Mouse (Mus musculus): ENCODE data around the gene Dtx1. TPM values are rescaled to one million over a fixed set of nuclear protein-coding genes. Genes with fewer than 3 reads are reported as not detected.

Gene Dtx1
- total RNA-seq, 4 experiments from 2014 or later, result 1.7 to 2.0 (median 1.9) TPM

DNA sequence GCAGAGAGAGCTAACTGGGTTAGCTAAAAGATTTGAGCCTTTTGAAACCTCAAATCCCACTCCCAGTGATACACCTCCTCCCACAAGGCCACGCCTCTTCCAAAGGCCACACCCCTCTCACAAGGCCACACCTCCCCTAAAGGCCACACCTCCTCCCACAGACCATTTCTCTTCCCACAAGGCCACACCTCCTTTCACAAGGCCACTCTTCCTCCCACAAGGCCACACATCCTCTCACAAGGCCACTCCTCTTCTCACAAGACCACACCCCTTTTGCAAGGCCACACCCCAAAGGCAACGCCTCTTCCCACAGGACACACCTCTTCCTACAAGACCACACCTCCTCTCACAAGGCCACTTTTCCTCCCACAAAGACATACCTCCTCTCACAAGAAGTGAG lies 34.2 kb downstream of the Dtx1 start:
- no peak for DNase-seq (ENCODE audit: low spot score)

DNA sequence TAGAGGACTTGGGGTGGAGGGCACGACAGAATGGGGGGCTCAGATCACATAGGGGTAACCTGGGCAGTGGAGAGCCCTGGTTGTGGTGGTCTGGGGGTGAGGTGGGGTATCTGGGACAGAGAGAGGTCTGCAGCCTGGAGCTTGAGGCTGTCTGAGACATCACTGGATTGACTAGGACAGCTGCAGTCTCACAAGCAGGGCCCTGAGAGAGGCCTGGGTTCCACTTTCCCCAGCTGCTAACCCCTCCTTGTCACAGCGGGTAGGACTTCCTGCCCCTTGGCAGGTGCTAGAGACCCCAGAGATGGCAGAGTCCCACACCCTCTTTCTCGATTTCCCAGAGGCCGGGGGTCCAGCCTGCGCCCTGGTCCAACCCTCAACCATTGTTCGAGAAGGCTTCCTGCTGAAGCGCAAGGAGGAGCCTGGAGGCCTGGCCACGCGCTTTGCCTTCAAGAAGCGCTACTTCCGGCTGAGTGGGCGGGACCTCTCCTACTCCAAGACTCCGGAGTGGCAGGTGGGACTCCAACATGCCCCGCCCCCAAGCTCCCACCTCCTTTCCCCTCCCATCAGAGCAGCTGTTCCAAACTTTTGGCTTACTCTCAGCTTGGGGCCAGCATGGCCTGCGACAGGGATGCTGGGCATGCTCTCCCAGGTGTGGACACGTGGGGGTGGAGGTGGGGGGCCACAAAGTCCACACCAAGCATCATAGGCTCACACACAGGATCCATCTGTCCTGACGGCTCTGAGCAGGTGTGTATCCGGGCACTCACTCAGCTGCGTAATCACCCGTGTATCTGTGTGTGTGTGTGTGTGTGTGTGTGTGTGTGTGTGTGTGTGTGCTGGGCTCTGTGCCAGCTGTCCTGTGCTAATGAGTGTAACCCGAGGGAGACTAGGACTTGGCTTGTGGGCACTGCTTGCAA lies 37.2 kb downstream of the Dtx1 start:
- DNase-seq (ENCODE audit: low spot score), result no peak

DNA sequence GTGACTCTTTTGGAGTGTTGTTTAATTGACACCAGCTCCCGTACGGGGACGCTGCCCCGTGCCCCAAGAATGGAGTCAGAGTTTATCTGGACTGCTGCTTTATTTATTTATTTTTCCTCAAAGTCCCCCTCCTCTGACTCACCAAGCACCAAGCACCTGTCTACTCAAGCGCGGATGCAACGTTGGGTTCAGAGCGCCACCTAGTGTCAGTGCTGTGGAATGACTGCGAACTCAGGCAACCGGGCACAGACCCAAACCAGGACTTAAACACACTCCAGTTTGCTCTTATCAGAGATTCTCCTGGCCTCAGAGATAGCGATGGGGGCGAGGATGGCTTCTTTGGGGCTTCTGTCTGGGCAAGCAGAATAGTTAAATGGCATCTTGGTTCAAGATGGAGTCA lies 38.1 kb downstream of the Dtx1 start:
- DNase-seq (ENCODE audit: low spot score), result peak; percentile 36

DNA sequence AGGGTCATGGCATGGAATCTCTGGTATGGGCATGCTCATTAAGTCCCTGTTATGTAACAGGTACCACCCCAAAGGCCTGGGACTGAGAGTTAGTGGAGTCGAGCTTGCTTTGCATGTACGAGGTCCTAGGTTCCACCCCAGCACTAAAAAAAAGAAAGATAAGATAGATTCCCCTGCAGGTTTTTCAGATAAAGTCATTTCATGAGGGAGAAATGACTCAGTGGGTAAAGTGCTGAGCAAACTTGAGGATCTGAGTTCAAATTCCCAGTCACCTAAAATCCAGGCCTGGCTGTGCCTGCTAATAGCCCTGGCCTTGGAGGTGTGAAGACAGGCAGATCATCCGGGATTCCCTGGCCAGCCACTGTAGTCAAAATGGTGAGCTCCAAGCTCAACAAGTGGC lies 39.9 kb downstream of the Dtx1 start:
- no peak for DNase-seq (ENCODE audit: low spot score)

DNA sequence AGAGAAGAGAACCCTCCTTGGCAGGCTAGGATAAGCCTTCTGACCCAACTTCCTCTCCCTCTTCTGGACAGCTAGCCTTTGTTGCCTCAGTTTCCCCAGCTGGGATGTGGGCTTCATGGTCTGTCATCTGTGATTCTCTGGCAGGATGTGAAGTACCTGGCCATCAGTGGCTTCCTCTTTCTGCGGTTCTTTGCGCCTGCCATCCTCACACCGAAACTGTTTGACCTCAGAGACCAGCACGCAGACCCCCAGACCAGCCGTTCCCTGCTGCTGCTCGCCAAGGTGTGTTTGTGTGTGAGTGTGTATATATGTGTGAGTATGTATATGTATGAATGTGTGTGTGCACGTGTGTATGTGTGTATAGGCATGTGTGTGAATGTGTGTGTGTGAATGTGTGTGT lies 41.6 kb downstream of the Dtx1 start:
- no peak for DNase-seq (ENCODE audit: low spot score)

DNA sequence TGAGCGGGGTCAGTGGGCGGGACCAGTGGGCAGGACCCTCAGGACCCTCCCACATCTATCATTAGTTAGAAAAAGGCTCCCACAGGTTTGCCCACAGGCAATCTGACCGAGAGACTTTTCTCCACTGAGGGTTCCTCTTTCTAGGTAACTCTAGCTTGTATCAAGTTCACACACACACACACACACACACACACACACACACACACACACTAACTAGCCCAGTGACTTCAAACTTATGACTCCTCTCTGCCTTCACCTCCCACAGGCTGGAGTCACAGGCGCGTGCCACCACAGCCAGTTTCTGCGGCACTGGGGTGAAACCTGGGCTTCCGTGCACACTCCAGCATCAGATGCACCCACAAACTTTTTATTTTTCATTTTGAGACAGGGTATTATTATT lies 43.0 kb downstream of the Dtx1 start:
- no peak for DNase-seq (ENCODE audit: low spot score)

DNA sequence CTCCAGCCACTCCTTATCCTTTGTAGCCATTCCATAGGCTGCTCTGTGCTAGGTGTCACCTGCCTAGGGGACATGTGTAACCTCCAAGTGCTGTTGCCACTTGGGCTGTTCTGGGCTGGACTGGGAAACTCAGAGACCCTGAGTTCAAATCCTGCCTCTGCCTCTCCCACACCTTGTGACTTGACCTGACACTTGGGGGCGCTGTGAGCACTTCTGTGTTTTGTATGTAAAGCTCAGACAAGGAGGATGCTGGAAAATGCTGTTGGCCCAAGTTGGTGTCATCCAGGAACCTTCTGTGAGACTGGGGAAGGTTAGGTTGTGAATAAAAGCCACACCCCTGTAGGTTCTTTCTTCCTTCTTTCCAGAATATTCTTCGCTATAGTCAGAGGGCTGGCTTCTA lies 46.8 kb downstream of the Dtx1 start:
- DNase-seq (ENCODE audit: low spot score), result no peak

DNA sequence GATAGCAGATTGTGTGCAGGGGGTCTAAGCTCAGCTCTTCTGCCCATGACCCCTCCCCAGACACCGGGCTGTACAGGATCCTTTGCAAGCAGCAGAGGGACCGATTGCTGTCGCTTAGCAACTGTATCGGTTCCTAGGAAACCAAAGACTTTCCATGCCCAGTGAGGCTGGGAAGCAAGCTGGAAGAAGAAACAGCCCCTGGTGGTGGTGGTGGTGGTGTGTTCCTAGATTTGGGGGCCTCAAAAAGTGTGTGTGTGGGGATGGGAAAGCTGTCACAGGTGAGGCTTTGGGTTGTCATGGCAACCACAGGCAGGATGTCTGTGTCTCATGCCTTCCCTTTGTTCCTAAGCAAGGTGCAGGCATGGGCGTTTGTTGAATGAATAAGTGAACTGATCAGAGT lies 50.9 kb downstream of the Dtx1 start:
- no peak for DNase-seq (ENCODE audit: low spot score)

DNA sequence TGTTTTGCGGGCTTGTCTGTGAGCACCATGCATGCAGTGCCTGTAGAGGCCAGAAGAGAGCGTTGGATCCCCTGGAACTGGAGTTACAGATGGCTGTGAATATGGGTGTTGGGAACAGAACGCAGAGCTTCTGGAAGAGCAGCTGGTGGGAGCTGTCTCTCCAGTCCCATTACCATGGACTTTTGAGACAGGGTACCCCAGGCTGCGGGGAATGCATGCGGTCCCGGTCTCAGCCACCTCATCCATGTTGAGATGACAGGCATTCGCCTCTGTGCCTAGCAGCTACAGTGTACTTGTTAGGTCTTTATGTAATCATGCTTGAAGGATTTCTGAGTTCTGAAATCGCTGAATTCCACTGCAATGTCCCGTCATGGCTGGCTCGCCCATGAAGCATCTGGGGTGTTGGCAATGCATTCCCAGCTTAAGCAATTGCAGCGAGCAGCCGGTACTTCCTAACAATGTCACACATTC lies 55.4 kb downstream of the Dtx1 start:
- DNase-seq (ENCODE audit: low spot score), result no peak

DNA sequence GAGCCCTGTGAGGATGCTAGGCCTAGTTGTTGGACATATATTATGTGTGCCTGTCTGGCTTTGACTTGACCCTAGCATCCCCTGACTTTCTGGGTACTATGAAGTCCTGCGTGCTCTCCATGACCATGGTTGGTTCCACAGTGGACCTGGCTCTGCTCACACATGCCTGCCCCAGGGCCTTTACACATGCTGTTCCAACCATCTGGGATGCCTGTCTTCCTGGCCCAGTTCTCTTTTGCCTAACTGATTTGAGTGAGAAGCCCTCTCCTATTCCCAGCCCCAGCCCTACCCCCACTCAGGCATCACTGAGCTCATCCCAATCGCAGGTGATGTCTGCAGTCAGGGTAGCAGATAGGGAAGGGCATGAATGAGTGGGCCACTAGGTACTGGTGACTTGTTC lies 57.9 kb downstream of the Dtx1 start:
- no peak for DNase-seq (ENCODE audit: low spot score)

DNA sequence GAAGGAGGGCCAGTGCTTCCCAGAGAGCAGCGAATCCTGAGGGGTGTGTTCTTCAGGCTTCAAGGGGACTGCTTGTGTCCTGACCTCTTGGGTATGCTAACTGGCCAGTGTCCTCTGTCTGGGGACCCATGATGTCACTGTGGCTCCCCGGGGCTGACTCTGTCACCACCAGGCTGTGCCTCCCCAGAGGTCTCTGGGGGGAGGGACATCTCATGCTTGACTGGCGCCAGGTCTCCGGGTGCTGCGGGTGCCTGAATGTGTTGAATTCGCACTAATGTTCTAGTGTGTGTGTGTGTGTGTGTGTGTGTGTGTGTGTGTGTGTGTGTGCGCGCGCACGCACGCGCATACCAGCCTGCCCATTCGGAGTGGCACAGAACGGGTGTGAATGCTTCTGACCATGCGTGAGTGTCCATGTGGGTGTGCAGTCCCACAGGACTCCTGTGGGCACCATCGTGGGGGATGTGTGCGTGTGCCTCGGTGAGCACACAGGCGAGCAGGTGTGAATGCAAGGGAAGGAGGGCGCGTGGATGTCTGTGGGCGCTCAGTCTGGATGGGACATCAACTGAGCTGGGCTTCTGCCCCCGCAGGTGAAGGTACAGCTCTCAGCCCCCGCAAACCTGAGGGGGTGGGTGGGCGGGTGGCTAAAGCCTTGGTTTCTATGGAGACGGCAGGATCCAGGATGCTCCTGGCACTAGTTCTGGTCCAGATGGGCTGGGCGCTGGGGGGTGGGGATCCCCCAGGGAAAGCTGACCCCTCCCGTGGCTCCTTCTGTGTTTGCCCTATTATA lies 58.6 kb downstream of the Dtx1 start:
- DNase-seq (ENCODE audit: low spot score), result no peak

DNA sequence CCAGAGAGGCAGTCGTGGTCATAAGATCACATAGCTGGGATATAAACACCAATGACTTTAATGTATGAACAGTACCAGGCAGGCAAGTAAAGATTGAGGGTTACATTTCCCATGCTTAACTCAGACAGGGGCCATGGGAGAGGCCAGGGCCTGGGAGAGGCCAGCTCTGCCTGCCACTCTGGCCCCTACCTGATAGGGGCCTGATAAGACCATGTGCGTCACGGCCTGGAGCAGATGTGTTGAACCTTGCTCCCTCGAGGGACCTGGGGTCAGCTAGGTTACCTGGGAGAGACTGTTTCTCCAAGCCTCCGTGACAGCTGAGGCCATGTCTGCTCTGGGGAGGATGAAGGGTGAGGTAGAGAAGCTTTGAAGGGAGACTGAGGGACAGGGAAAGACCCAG lies 60.5 kb downstream of the Dtx1 start:
- DNase-seq (ENCODE audit: low spot score), result no peak

DNA sequence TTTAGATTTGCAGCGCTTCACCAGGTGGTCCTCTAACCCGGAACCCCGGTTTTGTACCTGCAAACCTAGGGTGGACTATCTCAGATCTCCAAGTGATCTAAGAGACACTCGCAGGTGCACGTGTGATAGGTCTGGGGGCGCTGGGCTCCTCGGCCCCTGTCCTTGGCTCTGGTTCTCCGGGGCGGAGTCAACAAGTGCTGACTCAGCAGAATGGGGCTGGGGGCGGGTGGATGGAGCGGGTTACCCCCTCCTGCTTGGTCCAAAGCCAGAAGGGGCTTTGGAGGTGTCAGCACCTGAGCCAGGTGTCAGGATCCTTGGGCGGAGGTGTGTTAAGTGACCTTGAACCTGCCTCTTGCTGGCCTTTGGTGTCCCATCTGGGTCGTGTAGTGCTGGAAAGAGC lies 61.8 kb downstream of the Dtx1 start:
- DNase-seq (ENCODE audit: low spot score), result no peak

DNA sequence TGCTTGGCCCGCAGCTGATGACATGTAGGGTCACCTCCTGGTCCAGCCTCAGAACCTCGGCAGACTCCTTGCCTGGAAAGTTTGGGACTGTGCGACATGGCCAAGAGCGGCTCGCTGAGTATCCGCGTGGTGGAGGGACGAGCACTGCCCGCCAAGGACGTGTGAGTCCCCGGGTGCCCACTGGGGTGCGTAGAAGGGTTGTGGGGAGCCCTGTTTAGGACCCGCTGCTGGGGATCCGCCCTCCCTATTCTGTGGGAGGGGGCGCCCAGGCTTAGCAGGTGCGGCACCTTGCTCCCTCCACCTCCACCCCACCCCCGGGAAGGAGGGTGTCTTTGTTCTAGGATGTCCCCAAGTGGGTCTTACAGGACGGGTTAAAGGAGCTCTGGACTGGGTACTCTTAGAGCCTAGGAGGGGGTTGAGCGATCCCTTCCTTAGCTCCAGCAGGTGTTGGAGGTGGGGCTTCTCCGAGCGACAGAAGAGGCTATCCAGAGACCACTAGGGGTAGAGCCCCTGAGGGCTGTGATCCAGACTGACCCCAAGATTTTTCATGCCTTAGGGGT lies 62.3 kb downstream of the Dtx1 start:
- DNase-seq (ENCODE audit: low spot score), result no peak

DNA sequence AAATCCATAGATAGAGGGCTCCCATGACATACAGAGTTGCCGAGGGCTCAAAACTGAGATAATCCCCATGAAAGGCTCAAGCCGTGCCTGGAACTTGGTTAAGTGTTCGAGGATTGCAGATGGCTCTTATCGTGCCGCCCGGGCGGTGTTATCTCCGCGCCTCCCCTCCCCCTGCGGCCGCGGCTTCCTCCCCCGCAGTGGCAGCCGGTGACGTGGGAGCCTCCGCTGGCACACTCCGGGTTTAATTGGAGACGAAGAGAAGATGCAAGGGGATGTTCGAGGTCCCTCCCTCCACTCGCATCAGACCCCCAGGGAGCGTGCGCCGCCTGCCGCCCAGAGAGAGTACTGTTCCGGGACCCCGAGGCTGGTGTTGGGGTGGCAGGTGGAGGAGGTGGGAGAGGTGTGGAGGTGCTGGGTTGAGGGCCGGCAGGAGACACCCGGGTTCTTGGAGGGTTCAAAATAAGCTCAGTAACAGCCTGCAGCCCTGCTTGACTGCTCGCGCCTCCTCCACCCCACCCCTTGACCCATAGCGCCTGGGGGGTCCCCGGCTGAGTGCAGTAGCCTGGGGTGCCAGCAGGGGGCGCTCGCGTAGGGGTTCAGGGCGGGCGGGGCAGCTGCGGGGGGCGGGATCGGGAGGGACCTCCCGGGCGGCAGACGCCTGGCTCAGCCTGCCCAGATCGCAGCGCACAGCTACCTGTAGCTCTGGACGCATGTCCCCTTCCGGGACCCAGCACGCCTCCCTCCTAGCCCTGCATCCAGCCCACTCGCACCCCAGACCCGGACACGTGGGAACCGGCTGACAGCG lies 63.0 kb downstream of the Dtx1 start, which contains the start of gene Rasal1:
Gene Rasal1 (plus strand): TSS at position 244 of the 805 bp plus-strand sequence.
- DNase-seq (ENCODE audit: low spot score), result no peak

DNA sequence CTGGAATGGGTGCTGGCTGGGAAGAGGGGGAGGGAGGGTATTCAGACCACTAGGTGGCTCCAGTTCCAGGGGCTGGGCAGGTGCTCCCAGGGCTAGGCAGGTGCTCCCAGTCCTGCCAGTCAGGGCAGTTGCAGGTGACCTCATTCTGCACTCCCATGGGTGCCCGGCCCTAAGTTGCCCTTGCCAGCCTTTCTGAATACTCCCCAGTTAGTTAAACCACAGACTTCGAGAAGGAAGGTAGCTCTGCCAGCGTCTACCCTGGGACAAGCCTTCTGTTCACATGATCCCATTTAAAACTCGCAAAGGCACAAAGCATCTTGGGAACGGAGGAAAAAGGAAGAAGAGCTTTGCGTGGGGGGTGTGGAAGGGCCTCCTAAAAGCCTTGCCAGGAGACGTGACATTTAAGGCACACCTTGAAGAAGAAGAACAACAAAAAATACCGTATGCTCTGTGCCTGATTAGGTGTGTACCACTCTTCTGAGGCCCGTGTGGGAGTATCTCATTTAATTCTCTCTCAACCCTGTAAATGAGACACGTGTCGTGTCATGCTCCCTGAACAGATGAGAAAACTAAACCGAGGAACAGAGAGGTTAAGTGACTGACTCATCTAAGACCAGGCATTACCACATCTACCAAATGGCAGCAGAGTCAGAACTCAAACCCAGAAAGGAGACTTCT lies 63.8 kb downstream of the Dtx1 start:
- no peak for DNase-seq (ENCODE audit: low spot score)

DNA sequence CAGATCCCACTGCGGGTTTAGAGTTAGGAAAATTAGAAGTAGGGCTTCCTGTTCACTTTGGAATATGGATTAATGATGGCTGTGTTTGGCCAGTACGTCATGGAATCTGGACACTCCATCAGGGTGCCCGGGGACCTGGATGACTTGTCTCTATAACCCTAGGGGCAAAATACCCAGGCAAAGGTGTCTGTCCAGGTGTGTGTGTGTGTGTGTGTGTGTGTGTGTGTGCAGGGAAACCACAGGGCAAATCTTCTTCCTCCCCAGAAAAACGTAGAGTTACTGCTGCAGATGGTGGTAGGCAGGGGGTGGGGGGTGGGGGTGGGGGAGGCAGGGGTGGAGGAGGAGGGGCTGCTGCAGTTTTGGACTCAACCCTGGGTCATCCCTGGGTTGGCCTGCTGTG lies 64.4 kb downstream of the Dtx1 start:
- no peak for DNase-seq (ENCODE audit: low spot score)

DNA sequence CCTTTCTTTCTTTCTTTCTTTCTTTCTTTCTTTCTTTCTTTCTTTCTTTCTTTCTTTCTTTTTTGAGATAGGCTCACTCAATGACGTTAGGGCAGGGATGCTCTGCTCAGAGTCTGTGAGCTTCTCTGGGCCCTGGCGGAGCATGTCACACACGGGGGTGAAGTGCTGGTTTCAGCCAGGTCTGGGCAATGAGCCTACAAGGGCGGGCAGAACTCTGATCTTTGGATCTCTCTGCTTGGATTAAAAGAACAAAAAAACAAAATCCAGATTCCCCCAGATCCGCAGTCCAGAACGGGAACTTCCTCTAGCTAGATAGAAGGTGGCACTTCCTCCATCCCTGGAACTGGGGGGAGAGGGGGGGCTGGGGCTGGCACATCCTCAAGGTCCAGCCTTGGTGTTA lies 65.9 kb downstream of the Dtx1 start:
- no peak for DNase-seq (ENCODE audit: low spot score)

DNA sequence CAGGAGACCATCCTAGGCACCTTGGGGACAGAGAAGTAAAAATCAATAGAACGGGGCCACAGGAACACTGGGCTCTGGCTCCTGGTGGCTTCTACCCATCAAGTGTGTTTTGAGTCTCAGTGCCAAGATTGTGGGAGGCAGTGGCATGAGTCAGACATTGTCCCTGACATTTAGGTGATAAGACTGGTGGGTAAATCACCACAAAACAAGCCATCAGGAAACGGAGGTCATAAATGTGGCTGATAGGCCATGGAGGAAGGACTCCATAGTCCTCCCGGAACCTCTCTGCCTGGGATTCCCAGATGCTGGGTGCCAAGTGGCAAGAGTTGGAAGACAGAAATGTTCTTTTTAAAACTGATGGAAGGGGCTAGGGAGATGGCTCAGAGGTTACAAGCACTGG lies 67.5 kb downstream of the Dtx1 start:
- no peak for DNase-seq (ENCODE audit: low spot score)

DNA sequence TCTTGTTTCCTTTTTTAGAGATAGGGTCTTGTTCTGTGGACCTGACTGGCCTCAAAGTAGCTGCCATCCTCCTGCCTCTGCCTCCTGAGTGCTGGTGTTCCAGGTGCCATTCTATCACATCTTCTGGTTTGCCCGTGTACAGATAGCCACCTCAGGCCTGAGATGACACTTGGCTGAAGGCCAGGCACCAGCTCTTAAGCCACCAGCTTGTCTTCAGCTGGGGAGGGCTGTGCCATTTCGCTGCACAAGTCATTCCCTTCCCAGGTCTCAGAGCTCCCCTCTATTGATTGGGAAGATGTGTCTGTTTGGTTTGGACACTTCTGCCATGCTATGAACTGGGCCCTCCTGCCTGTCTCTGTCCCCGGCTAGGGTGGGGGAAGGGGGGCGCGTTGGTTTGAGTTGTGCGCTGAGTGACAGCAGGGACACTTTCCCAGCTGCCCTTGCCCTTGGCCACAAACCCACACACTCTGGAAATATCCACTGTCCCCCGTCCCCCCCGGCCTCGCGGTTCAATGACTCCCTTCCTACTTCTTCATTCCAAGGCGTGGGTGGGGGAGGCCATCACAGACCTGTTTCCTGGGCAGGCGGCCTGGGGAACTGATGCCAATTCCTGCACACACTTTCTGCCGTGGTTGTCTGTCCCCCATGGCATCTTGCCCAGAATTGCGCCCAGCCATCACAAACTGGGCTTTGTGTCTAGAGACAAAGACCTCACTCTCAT lies 68.2 kb downstream of the Dtx1 start:
- DNase-seq (ENCODE audit: low spot score), result no peak

All from heart, adult 8-10 months (tissue).